Mouse (Mus musculus): ENCODE measurements around the gene Ehd4.

The Ehd4 gene

GRCm38 (mm10) chr2:120106397-120106973, 47.9 kb downstream of the Ehd4 start:
- DNase-seq: peak; percentile 38 to 44

GRCm38 (mm10) chr2:120105861-120106260, 48.5 kb downstream of the Ehd4 start:
- no peak for DNase-seq

- no peak for DNase-seq
These were observed 51.5 kb downstream of the Ehd4 start for GRCm38 (mm10) chr2:120102881-120103280.

- DNase-seq: no peak
These were observed 52.0 kb downstream of the Ehd4 start for GRCm38 (mm10) chr2:120102450-120102849.

GRCm38 (mm10) chr2:120101961-120102360, 52.4 kb downstream of the Ehd4 start:
- DNase-seq: no peak

- peak in 1 of 2 experiments; percentile 8 for DNase-seq
These were observed 54.5 kb downstream of the Ehd4 start for GRCm38 (mm10) chr2:120099886-120100285.

GRCm38 (mm10) chr2:120099263-120099662, 55.1 kb downstream of the Ehd4 start:
- DNase-seq: no peak

- no peak for DNase-seq
These were observed 55.6 kb downstream of the Ehd4 start for GRCm38 (mm10) chr2:120098781-120099202.

- DNase-seq: peak; percentile 54 to 60
These were observed 56.5 kb downstream of the Ehd4 start for GRCm38 (mm10) chr2:120097868-120098267.

GRCm38 (mm10) chr2:120096711-120097110, 57.7 kb downstream of the Ehd4 start:
- DNase-seq: no peak

GRCm38 (mm10) chr2:120096191-120096590, 58.2 kb downstream of the Ehd4 start:
- no peak for DNase-seq

- no peak for DNase-seq
These were observed 59.2 kb downstream of the Ehd4 start for GRCm38 (mm10) chr2:120095171-120095570.

- DNase-seq: peak; percentile 67 to 71
These were observed 60.6 kb downstream of the Ehd4 start for GRCm38 (mm10) chr2:120093671-120094430.

- DNase-seq: no peak
These were observed 63.4 kb downstream of the Ehd4 start for GRCm38 (mm10) chr2:120090979-120091378.

GRCm38 (mm10) chr2:120087897-120088296, 66.5 kb downstream of the Ehd4 start:
- no peak for DNase-seq

- no peak for DNase-seq
These were observed 67.0 kb downstream of the Ehd4 start for GRCm38 (mm10) chr2:120087391-120087790.

- no peak for DNase-seq
These were observed 68.4 kb downstream of the Ehd4 start for GRCm38 (mm10) chr2:120086038-120086437.

- peak; percentile 40 to 49 for DNase-seq
These were observed 69.6 kb downstream of the Ehd4 start for GRCm38 (mm10) chr2:120084593-120085361.

GRCm38 (mm10) chr2:120082416-120082815, 72.0 kb downstream of the Ehd4 start:
- DNase-seq: no peak

- peak; percentile 41 to 44 for DNase-seq
These were observed 78.2 kb downstream of the Ehd4 start for GRCm38 (mm10) chr2:120076076-120076705.

- DNase-seq: no peak
These were observed 80.3 kb downstream of the Ehd4 start for GRCm38 (mm10) chr2:120074096-120074495.

- no peak for DNase-seq
These were observed 84.9 kb downstream of the Ehd4 start for GRCm38 (mm10) chr2:120069466-120069990.

Data from B cell, adult 2 months (primary cell).